Mouse (Mus musculus) neural tube, embryonic 13.5 days (tissue): ENCODE measurements at regions not wholly inside any gene's neighbourhood (a gene's known extent, or its start where the extent isn't known, plus 50 kb on each side); places are given as distances from the start of the nearest gene placed in this dataset.
"Not testable (repeated sequence)": the region's sequence is repeated elsewhere in the genome, so short reads cannot be mapped to it uniquely, and the experiment has no call there.

Experiments
- ATAC-seq: fragments of 200-750 bp; cut with Nextera tagmentation; 2 replicates; pipeline ENCODE4 v1.8.0; 2017; ENCODE audit warnings: low read depth, mild to moderate bottlenecking, moderate TSS enrichment, moderate library complexity
- H3K27ac ChIP-seq: fragments of 300-500 bp; sonication (generic); replicated peaks from 2 replicates; pipeline ENCODE4 v1.5.1; 2015; ENCODE audit warnings: moderate library complexity, mild to moderate bottlenecking, inconsistent platforms
- H3K27me3 ChIP-seq: fragments of 300-500 bp; sonication (generic); 2 replicates; pipeline ENCODE4 v1.6.1; 2015; ENCODE audit warnings: mild to moderate bottlenecking, inconsistent platforms
- H3K36me3 ChIP-seq: fragments of 300-500 bp; sonication (generic); 2 replicates; pipeline ENCODE4 v1.6.1; 2015; ENCODE audit warnings: mild to moderate bottlenecking, inconsistent platforms
- H3K4me1 ChIP-seq: fragments of 300-500 bp; sonication (generic); replicated peaks from 2 replicates; pipeline ENCODE4 v1.6.1; 2015; ENCODE audit warnings: inconsistent platforms
- H3K4me2 ChIP-seq: fragments of 300-500 bp; sonication (generic); 2 replicates; pipeline ENCODE4 v1.6.1; 2015; ENCODE audit warnings: inconsistent platforms, mild to moderate bottlenecking, moderate library complexity
- H3K4me3 ChIP-seq: fragments of 300-500 bp; sonication (generic); 2 replicates; pipeline ENCODE4 v1.5.1; 2015; ENCODE audit warnings: mild to moderate bottlenecking, inconsistent platforms
- H3K9ac ChIP-seq: fragments of 300-500 bp; sonication (generic); 2 replicates; pipeline ENCODE4 v1.6.1; 2015; ENCODE audit warnings: moderate library complexity, mild to moderate bottlenecking, inconsistent platforms
- H3K9me3 ChIP-seq: fragments of 300-500 bp; sonication (generic); 2 replicates; pipeline ENCODE4 v1.6.1; 2016; ENCODE audit warnings: inconsistent platforms
- WGBS: fragments of 180-500 bp; shearing (Covaris S2); methylation state at CpG from one replicate; pipeline ENCODE4 v1.1.7; 2015; 5-methylcytosine and 5-hydroxymethylcytosine counted together

DNA sequence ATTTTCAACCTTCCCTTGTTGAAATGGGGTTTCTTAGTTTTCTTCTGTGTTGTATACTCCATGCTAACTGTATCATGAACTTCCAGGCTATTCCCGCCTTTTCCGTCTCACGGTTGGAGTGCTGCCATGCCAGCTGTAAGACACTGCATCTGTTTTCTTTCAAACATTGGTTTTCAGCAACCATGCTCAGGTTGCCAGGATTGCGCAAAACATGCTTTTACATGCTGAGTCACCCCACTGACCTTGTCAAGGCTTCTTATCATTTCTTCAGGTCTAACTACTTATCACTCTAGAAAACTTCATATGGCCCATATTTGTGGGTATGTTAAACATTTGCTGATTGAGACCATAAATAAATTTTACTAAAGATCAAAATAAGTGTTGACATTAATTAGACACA is 551.2 kb downstream of the Tlr4 start:
- Histone ChIP-seq H3K36me3 (no peaks in the 10 kb centered on the region), H3K9me3 (no peaks in the 10 kb centered on the region), H3K4me1 (no peaks in the 10 kb centered on the region), H3K27me3 (no peaks in the 10 kb centered on the region), H3K27ac (no peak overlapping the region), H3K4me3 (no peak overlapping the region), H3K4me2 (no peak overlapping the region), H3K9ac (no peak overlapping the region)
- WGBS = 92% methylated on average over 4 of the region's 4 CpGs
- no peak for ATAC-seq

DNA sequence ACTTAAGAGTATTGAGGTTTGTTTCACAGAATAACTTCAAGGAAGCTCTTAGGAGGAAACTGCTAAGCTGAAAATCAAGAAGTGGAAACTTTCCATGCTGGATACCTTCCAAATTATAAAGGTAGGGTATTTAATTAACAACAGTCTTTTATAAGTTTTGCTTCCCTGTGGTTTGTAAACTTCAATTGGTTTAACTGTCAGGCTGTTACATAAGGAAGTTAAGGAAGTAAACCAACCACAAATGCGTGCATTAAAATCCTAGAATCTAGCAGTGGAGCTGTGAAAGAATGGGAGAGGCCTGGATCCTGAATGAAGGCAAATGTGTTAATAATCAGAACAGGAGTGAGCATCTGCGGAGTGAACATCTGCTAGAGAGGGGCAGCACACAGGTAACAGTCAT is 560.5 kb downstream of the Tlr4 start:
- Histone ChIP-seq H3K9ac (no peak overlapping the region), H3K4me2 (no peak overlapping the region), H3K4me3 (no peak overlapping the region), H3K9me3 (no peaks in the 10 kb centered on the region), H3K27me3 (no peaks in the 10 kb centered on the region), H3K27ac (no peak overlapping the region), H3K36me3 (no peaks in the 10 kb centered on the region), H3K4me1 (no peaks in the 10 kb centered on the region)
- WGBS = 92% methylated on average over 2 of the region's 2 CpGs
- no peak for ATAC-seq

DNA sequence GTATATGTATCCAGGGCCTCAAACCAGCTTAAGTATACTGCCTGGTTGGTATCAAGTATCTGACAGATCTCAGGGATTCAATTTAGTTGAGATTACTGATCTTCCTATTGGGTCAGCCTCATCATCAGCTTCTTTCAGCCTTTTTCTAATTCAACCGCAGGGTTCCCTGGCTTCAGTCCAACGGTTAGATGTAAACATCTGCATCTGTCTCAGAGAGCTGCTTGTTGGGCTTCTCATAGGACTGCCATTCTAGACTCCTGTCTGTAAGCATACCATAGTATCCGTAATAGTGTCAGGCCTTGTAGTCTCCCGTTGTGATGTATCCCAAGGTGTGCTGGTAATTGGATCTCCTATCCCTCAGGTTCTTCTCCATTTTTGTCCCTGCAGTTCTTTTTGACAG is 575.6 kb downstream of the Tlr4 start:
- ATAC-seq = no peak
- Histone ChIP-seq H3K27ac (no peak overlapping the region), H3K4me1 (no peaks in the 10 kb centered on the region), H3K9ac (no peak overlapping the region), H3K4me2 (no peak overlapping the region), H3K27me3 (no peaks in the 10 kb centered on the region), H3K9me3 (no peaks in the 10 kb centered on the region), H3K4me3 (no peak overlapping the region), H3K36me3 (no peaks in the 10 kb centered on the region)
- WGBS = 86% methylated on average over 4 of the region's 4 CpGs

DNA sequence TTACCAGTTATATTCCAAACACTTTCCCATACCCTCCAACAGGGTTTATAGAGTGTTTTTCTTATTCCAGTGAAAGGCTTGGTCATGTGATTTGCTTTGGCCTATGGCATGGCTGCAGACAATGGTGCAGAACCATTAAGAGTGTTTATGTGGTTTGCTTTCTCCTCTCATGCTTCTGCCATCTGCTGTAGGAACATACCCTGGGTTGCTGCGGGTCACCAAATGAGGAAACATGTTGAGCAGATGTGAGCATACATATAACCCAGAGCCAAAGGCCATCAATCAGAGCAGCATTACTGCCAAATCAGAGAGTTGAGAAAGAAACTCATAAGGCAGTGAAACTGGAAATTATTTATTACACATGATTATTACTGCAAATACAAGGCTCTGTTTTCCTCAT is 596.7 kb downstream of the Tlr4 start:
- Histone ChIP-seq H3K9me3 (no peaks in the 10 kb centered on the region), H3K4me1 (no peaks in the 10 kb centered on the region), H3K27ac (no peak overlapping the region), H3K9ac (no peak overlapping the region), H3K36me3 (no peaks in the 10 kb centered on the region), H3K4me2 (no peak overlapping the region), H3K27me3 (no peaks in the 10 kb centered on the region), H3K4me3 (no peak overlapping the region)
- WGBS = 69% methylated on average over 1 of the region's 1 CpGs
- no peak for ATAC-seq

DNA sequence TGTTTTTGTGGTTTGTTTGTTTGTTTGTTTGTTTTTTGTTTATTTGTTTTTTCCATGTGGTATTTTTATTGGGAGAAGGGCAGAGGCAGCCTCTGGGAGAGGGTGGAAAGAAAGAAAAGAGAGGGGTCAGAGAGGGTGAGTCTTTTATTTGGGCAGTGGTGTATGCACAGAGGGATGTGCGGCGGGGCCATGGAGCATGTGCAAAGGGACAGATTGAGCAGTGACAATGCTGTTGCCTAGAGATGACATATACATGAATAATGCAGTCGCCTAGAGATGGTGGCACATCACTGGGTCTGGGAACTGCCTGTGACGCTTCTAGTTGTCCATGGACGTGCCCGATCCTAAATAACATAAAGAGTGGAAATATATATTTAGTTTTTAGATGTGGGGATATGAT is 598.3 kb downstream of the Tlr4 start:
- H3K9ac ChIP-seq = no peak overlapping the region
- H3K27me3 ChIP-seq = no peaks in the 10 kb centered on the region
- ATAC-seq = no peak
- no peak overlapping the region for H3K4me3 ChIP-seq
- H3K9me3 ChIP-seq = no peaks in the 10 kb centered on the region
- H3K27ac ChIP-seq = no peak overlapping the region
- no peak overlapping the region for H3K4me2 ChIP-seq
- H3K4me1 ChIP-seq = no peaks in the 10 kb centered on the region
- 80% methylated on average over 6 of the region's 6 CpGs for WGBS
- H3K36me3 ChIP-seq = no peaks in the 10 kb centered on the region

DNA sequence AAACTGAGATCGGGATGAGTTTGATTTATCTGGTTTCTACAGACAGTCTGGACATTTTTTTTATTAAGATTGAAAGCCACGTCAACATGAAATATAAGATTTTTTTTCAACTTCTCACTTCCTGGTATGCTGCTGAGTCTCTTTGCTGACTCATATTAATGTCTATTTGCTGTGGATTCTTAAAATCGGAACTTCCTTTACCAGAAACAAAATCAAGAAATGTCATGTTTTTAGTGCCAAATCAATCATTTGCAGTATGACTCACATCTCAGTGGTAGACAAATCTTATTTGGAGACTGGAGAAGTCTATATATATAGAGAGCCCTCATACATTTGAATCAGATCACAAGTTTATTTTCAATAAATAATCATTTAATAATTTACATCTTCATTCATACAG is 620.5 kb downstream of the Tlr4 start:
- Histone ChIP-seq H3K27ac (no peak overlapping the region), H3K27me3 (no peaks in the 10 kb centered on the region), H3K4me2 (no peak overlapping the region), H3K9me3 (no peaks in the 10 kb centered on the region), H3K36me3 (no peaks in the 10 kb centered on the region), H3K9ac (no peak overlapping the region), H3K4me3 (no peak overlapping the region), H3K4me1 (no peaks in the 10 kb centered on the region)
- ATAC-seq = no peak
- WGBS = 82% methylated on average over 3 of the region's 3 CpGs

DNA sequence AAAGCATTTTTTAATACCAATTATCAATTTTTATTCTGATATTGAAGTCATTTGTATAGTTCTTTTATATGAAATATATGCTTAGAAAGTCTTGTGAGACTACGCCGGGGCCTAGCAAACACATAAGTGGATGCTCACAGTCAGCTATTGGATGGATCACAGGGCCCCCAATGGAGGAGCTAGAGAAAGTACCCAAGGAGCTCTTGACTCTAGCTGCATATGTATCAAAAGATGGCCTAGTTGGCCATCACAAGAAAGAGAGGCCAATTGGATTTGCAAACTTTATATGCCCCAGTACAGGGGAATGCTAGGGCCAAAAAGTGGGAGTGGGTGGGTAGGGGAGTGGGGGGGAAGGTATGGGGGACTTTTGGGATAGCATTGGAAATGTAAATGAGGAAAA is 632.5 kb downstream of the Tlr4 start:
- H3K4me3 ChIP-seq, H3K4me1 ChIP-seq, H3K4me2 ChIP-seq, H3K27ac ChIP-seq, ATAC-seq, H3K27me3 ChIP-seq, H3K9ac ChIP-seq, H3K36me3 ChIP-seq, H3K9me3 ChIP-seq: not testable (repeated sequence)
- 97% methylated on average over 2 of the region's 2 CpGs for WGBS

DNA sequence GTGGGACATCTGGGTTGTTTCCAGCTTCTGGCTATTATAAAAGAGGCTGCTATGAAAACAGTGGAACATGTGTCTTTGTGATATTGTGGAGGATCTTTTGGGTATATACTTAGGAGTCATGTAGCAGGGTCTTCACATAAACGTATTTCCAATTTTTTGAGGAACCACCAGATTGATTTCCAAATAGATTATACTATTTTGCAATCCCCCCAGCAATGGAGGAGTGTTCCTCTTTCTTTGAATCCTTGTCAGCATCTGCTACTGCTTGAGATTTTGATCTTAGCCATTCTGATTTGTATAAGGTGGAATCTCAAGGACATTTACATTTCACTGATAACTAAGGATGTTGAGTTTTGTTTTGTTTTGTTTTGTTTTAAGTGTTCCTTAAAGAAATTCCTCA is 645.6 kb downstream of the Tlr4 start:
- Histone ChIP-seq H3K4me2 (no peak overlapping the region), H3K27ac (no peak overlapping the region), H3K9ac (no peak overlapping the region), H3K9me3 (no peaks in the 10 kb centered on the region), H3K4me3 (no peak overlapping the region), H3K36me3 (no peaks in the 10 kb centered on the region), H3K27me3 (no peaks in the 10 kb centered on the region), H3K4me1 (no peaks in the 10 kb centered on the region; the same call in 1 of the 2 replicates)
- 63% methylated on average over 1 of the region's 1 CpGs for WGBS
- ATAC-seq = no peak

DNA sequence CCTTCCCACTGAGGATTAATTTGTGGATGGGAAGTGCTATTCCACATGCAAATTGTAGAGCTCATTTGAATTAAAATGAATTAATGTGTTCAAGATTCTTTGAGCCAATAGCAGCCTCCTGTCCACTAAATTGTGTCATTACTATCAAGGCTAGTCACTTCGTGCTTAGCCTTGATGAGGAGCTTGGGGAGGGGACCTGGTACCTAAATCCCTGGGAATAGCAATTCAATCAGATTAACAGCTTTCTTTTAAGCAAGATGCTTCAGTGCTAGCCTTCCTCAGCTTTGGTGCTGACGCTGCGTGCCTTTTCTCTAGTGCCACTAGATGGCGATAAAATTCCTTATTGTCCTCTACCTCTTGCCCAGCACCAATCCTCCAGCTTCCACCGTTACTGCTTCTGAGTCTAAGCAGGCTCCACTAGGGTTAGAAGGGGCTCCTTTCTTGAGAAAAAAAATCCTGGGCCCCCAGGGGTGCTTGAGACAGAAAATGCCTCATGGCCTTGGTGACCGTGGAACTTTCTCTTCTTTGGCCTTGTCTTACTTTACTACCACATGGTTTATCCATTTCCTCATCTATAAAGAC is 650.0 kb downstream of the Tlr4 start:
- H3K27me3 ChIP-seq = no peaks in the 10 kb centered on the region
- no peak overlapping the region for H3K4me2 ChIP-seq
- no peak overlapping the region for H3K9ac ChIP-seq
- ATAC-seq = peak; percentile 91
- no peaks in the 10 kb centered on the region for H3K9me3 ChIP-seq
- 11% methylated on average over 6 of the region's 6 CpGs for WGBS
- H3K4me3 ChIP-seq = no peak overlapping the region
- no peaks in the 10 kb centered on the region for H3K36me3 ChIP-seq
- no peaks in the 10 kb centered on the region; the same call in 1 of the 2 replicates for H3K4me1 ChIP-seq
- no peak overlapping the region for H3K27ac ChIP-seq

DNA sequence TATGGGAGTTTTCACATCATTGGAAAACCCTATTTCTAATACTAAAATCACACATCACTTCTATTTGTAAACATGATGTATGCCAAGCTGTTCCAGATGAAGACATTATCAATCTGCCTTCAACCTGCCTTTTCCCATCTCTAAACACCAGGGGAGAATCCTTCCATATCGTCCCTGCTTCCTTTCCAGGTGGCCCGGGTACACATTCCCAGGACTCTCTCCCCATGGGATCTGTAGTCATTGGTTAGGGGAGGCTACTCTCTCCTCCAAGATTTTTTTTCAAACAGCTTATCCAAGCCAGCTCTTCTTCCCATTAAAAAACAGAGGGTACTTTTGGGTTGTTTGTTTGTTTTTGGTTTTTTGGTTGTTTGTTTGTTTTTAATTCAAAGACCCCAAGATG is 650.7 kb downstream of the Tlr4 start:
- ATAC-seq = no peak
- WGBS = 45% methylated on average over 2 of the region's 2 CpGs
- H3K4me1 ChIP-seq = no peaks in the 10 kb centered on the region; the same call in 1 of the 2 replicates
- no peak overlapping the region for H3K4me3 ChIP-seq
- no peak overlapping the region for H3K27ac ChIP-seq
- H3K4me2 ChIP-seq = no peak overlapping the region
- H3K9ac ChIP-seq = no peak overlapping the region
- no peaks in the 10 kb centered on the region for H3K36me3 ChIP-seq
- H3K9me3 ChIP-seq = no peaks in the 10 kb centered on the region
- H3K27me3 ChIP-seq = no peaks in the 10 kb centered on the region

DNA sequence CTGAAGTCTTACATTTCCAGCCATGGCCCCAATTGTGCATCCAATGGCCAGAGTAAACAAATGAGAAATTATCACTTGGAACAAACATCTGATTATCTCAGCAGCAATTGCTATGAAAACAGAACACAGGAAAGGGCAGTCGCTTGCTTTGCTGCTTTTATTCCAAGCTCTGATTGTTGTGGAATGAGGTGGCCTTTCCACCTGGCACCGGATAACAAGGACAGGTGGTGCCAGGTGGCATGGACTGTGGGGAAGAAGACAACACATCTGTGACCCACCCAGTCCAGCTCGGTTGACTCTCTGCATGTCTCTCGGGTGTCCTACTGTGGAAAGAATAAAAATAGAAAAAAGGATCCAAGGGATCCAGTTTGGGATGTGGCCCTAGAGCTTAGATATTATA is 694.9 kb downstream of the Tlr4 start:
- Histone ChIP-seq H3K4me2 (no peak overlapping the region), H3K36me3 (no peaks in the 10 kb centered on the region), H3K9ac (no peak overlapping the region), H3K9me3 (no peaks in the 10 kb centered on the region), H3K4me3 (no peak overlapping the region), H3K4me1 (no peaks in the 10 kb centered on the region), H3K27me3 (no peaks in the 10 kb centered on the region), H3K27ac (no peak overlapping the region)
- WGBS = 90% methylated on average over 4 of the region's 4 CpGs
- ATAC-seq = no peak

DNA sequence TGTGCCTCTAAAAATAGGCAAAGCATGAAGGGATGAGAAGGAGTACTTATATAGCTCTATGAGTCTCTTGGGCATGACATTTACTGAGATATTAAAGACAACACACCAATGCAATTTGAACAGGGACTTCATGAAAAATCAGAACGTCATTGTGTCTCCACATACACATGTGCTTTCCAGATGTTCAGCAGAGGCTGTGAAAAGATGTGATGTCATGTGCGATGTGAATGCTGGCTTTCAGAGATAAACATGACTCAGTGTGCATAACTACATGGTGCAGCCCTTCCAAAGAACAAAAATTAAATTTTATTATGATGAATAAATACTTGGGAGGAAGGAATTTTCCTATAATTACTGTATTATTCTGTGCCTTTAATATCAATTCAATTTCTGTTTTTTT is 695.8 kb downstream of the Tlr4 start:
- no peaks in the 10 kb centered on the region for H3K4me1 ChIP-seq
- no peak overlapping the region for H3K4me3 ChIP-seq
- H3K9ac ChIP-seq = no peak overlapping the region
- WGBS = 76% methylated on average over 2 of the region's 2 CpGs
- H3K36me3 ChIP-seq = no peaks in the 10 kb centered on the region
- H3K27ac ChIP-seq = no peak overlapping the region
- H3K4me2 ChIP-seq = no peak overlapping the region
- H3K9me3 ChIP-seq = no peaks in the 10 kb centered on the region
- no peak for ATAC-seq
- no peaks in the 10 kb centered on the region for H3K27me3 ChIP-seq

DNA sequence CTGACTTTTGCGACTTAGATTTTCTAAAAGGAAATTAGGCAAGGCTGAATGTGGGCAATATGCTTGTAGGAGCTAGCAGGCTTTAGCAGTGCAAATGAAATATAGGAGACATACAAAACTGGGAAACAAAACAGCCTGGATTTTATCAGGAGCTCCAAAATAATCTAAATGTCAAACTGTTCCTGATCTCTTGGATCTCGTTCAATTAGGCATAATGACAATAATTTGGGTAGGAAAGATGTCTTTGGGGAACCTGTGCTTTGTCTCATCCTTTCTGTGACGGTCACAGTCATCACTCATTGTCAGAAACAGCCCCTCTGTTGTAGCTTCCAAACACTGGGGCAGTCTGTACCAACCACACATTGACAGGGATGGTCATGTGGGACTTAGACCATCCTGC is 702.2 kb downstream of the Tlr4 start:
- Histone ChIP-seq H3K9ac (no peak overlapping the region), H3K4me2 (no peak overlapping the region), H3K4me3 (no peak overlapping the region), H3K27ac (no peak overlapping the region), H3K9me3 (no peaks in the 10 kb centered on the region), H3K36me3 (no peaks in the 10 kb centered on the region), H3K4me1 (no peaks in the 10 kb centered on the region), H3K27me3 (no peaks in the 10 kb centered on the region)
- ATAC-seq = no peak
- 72% methylated on average over 3 of the region's 3 CpGs for WGBS
